Mouse (Mus musculus) E14TG2a.4 (cell line): ENCODE measurements around the gene Ostf1.

Experiments
- H3K27me3 ChIP-seq: 2 replicates; pipeline ENCODE4 v1.6.1; 2014; ENCODE audit warnings: low read length, control low read depth; ENCODE audit not compliant: insufficient read depth
- H3K36me3 ChIP-seq: 2 replicates; pipeline ENCODE4 v1.6.1; 2014; ENCODE audit warnings: low read length, control low read depth; ENCODE audit not compliant: insufficient read depth
- H3K4me1 ChIP-seq: replicated peaks from 2 replicates; pipeline ENCODE4 v1.6.1; 2014; ENCODE audit warnings: low read depth, low read length, control low read depth
- H3K4me3 ChIP-seq: replicated peaks from 2 replicates; pipeline ENCODE4 v1.5.1; 2014; ENCODE audit warnings: mild to moderate bottlenecking, low read length
- H3K9me3 ChIP-seq: 2 replicates; pipeline ENCODE4 v1.6.1; 2014; ENCODE audit warnings: low read length, control low read depth
- CTCF ChIP-seq: conservative IDR thresholded peaks from 2 replicates; pipeline ENCODE4 v1.5.1; 2014; ENCODE audit warnings: low read length
- NANOG ChIP-seq: IDR thresholded peaks from 2 replicates; pipeline ENCODE4 v1.6.1; 2014; ENCODE audit warnings: borderline replicate concordance, low read length, mixed read lengths
- POU5F1 ChIP-seq: IDR thresholded peaks from 2 replicates; pipeline ENCODE4 v1.6.1; 2014; ENCODE audit warnings: low read length, borderline replicate concordance

The Ostf1 gene

GRCm38 (mm10) chr19:18661683-18662082 lies 30.1 kb upstream of the Ostf1 start:
- Histone ChIP-seq H3K4me1 (peaks cover 10% of the 10 kb centered on the region), H3K36me3 (no peaks in the 10 kb centered on the region), H3K9me3 (no peaks in the 10 kb centered on the region), H3K27me3 (no peaks in the 10 kb centered on the region), H3K4me3 (no peak overlapping the region)
- TF ChIP-seq POU5F1 (no peak), CTCF (no peak), NANOG (no peak)

GRCm38 (mm10) chr19:18660466-18660865 lies 28.8 kb upstream of the Ostf1 start:
- H3K9me3 ChIP-seq: no peaks in the 10 kb centered on the region
- H3K36me3 ChIP-seq: no peaks in the 10 kb centered on the region
- TF ChIP-seq POU5F1: no peak
- TF ChIP-seq NANOG: no peak
- no peak for TF ChIP-seq CTCF
- H3K27me3 ChIP-seq: no peaks in the 10 kb centered on the region
- no peak overlapping the region for H3K4me3 ChIP-seq
- peaks cover 17% of the 10 kb centered on the region for H3K4me1 ChIP-seq

- no peaks in the 10 kb centered on the region for H3K36me3 ChIP-seq
- no peaks in the 10 kb centered on the region for H3K9me3 ChIP-seq
- no peak overlapping the region for H3K4me3 ChIP-seq
- no peak for TF ChIP-seq POU5F1
- no peak for TF ChIP-seq NANOG
- no peaks in the 10 kb centered on the region for H3K27me3 ChIP-seq
- H3K4me1 ChIP-seq: peaks cover 11% of the 10 kb centered on the region
Measured at GRCm38 (mm10) chr19:18659349-18659748, 27.7 kb upstream of the Ostf1 start.

- no peak overlapping the region for H3K4me3 ChIP-seq
- peaks cover 11% of the 10 kb centered on the region for H3K4me1 ChIP-seq
- TF ChIP-seq NANOG (no peak), CTCF (no peak), POU5F1 (no peak)
- no peaks in the 10 kb centered on the region for H3K36me3 ChIP-seq
- no peaks in the 10 kb centered on the region for H3K27me3 ChIP-seq
- no peaks in the 10 kb centered on the region for H3K9me3 ChIP-seq
Measured at GRCm38 (mm10) chr19:18658473-18658872, 26.9 kb upstream of the Ostf1 start.

GRCm38 (mm10) chr19:18655999-18656398 lies 24.4 kb upstream of the Ostf1 start:
- H3K4me1 ChIP-seq: peaks cover 18% of the 10 kb centered on the region
- H3K27me3 ChIP-seq: no peaks in the 10 kb centered on the region
- TF ChIP-seq POU5F1 (no peak), NANOG (no peak), CTCF (no peak)
- no peak overlapping the region for H3K4me3 ChIP-seq
- H3K9me3 ChIP-seq: no peaks in the 10 kb centered on the region
- no peaks in the 10 kb centered on the region for H3K36me3 ChIP-seq

- H3K36me3 ChIP-seq: no peaks in the 10 kb centered on the region
- H3K4me1 ChIP-seq: peaks cover 18% of the 10 kb centered on the region
- no peak for TF ChIP-seq CTCF
- TF ChIP-seq POU5F1: no peak
- TF ChIP-seq NANOG: no peak
- H3K4me3 ChIP-seq: no peak overlapping the region
- H3K27me3 ChIP-seq: no peaks in the 10 kb centered on the region
- no peaks in the 10 kb centered on the region for H3K9me3 ChIP-seq
Measured at GRCm38 (mm10) chr19:18654984-18655383, 23.4 kb upstream of the Ostf1 start.

- peaks cover 18% of the 10 kb centered on the region for H3K4me1 ChIP-seq
- no peaks in the 10 kb centered on the region for H3K9me3 ChIP-seq
- no peaks in the 10 kb centered on the region for H3K27me3 ChIP-seq
- TF ChIP-seq CTCF: no peak
- no peak for TF ChIP-seq NANOG
- TF ChIP-seq POU5F1: no peak
- no peaks in the 10 kb centered on the region for H3K36me3 ChIP-seq
- no peak overlapping the region for H3K4me3 ChIP-seq
Measured at GRCm38 (mm10) chr19:18654330-18654729, 22.7 kb upstream of the Ostf1 start.

- H3K27me3 ChIP-seq: no peaks in the 10 kb centered on the region
- H3K4me1 ChIP-seq: peaks cover 18% of the 10 kb centered on the region
- no peak for TF ChIP-seq NANOG
- no peak for TF ChIP-seq POU5F1
- no peak for TF ChIP-seq CTCF
- H3K4me3 ChIP-seq: no peak overlapping the region
- H3K36me3 ChIP-seq: no peaks in the 10 kb centered on the region
- no peaks in the 10 kb centered on the region for H3K9me3 ChIP-seq
Measured at GRCm38 (mm10) chr19:18653058-18653457, 21.4 kb upstream of the Ostf1 start.

- H3K4me1 ChIP-seq: peaks cover 18% of the 10 kb centered on the region
- TF ChIP-seq POU5F1: no peak
- TF ChIP-seq NANOG: no peak
- no peak for TF ChIP-seq CTCF
- no peaks in the 10 kb centered on the region for H3K9me3 ChIP-seq
- H3K27me3 ChIP-seq: no peaks in the 10 kb centered on the region
- H3K36me3 ChIP-seq: no peaks in the 10 kb centered on the region
- H3K4me3 ChIP-seq: no peak overlapping the region
Measured at GRCm38 (mm10) chr19:18652592-18652991, 21.0 kb upstream of the Ostf1 start.

- Histone ChIP-seq H3K36me3 (no peaks in the 10 kb centered on the region), H3K9me3 (no peaks in the 10 kb centered on the region), H3K4me3 (no peak overlapping the region), H3K27me3 (no peaks in the 10 kb centered on the region), H3K4me1 (peaks cover 18% of the 10 kb centered on the region)
- TF ChIP-seq NANOG (no peak), POU5F1 (no peak), CTCF (no peak)
Measured at GRCm38 (mm10) chr19:18650473-18650872, 18.9 kb upstream of the Ostf1 start.
